Mouse (Mus musculus) CH12.LX (cell line): Measurements from ENCODE around the gene Qars.

ENCODE experiments used
- BHLHE40 ChIP-seq: IDR thresholded peaks from 2 replicates; pipeline ENCODE4 v1.6.1; 2011; ENCODE audit warnings: mild to moderate bottlenecking, low read depth, low read length, improper control_type of control experiment
- CTCF ChIP-seq, 2 experiments: IDR thresholded peaks in 1 of 2; conservative IDR thresholded peaks in 1 of 2; 2 replicates each; pipeline ENCODE4 v1.5.1; 2011 to 2012; ENCODE audit warnings: low read depth in 2 of 2, low read length in 2 of 2, improper control_type of control experiment in 1 of 2, inconsistent platforms in 1 of 2, mild to moderate bottlenecking in 1 of 2, moderate library complexity in 1 of 2
- MAFK ChIP-seq: IDR thresholded peaks from 2 replicates; pipeline ENCODE4 v1.6.1; 2011; ENCODE audit warnings: low read length, improper control_type of control experiment; ENCODE audit not compliant: insufficient replicate concordance
- MAZ ChIP-seq: IDR thresholded peaks from 2 replicates; pipeline ENCODE4 v1.6.1; 2012; ENCODE audit warnings: low read depth, mild to moderate bottlenecking, inconsistent platforms, low read length, improper control_type of control experiment, moderate library complexity
- MEF2A ChIP-seq: IDR thresholded peaks from 2 replicates; pipeline ENCODE4 v1.6.1; 2014; ENCODE audit warnings: low read depth, mild to moderate bottlenecking, inconsistent platforms, low read length, improper control_type of control experiment, borderline replicate concordance
- MXI1 ChIP-seq: IDR thresholded peaks from 2 replicates; pipeline ENCODE4 v1.6.1; 2011; ENCODE audit warnings: mild to moderate bottlenecking, low read depth, low read length, improper control_type of control experiment
- POLR2A ChIP-seq: IDR thresholded peaks from 2 replicates; pipeline ENCODE4 v1.6.1; 2011; ENCODE audit warnings: low read depth, mild to moderate bottlenecking, improper control_type of control experiment, low read length
- RCOR1 ChIP-seq: conservative IDR thresholded peaks from 2 replicates; pipeline ENCODE4 v1.6.1; 2012; ENCODE audit warnings: low read depth, mild to moderate bottlenecking, inconsistent platforms, low read length, improper control_type of control experiment
- USF2 ChIP-seq: conservative IDR thresholded peaks from 2 replicates; pipeline ENCODE4 v1.6.1; 2011; ENCODE audit warnings: low read depth, low read length, improper control_type of control experiment
- ZKSCAN1 ChIP-seq: IDR thresholded peaks from 2 replicates; pipeline ENCODE4 v1.6.1; 2012; ENCODE audit warnings: low read depth, inconsistent platforms, low read length, improper control_type of control experiment, borderline replicate concordance

DNA sequence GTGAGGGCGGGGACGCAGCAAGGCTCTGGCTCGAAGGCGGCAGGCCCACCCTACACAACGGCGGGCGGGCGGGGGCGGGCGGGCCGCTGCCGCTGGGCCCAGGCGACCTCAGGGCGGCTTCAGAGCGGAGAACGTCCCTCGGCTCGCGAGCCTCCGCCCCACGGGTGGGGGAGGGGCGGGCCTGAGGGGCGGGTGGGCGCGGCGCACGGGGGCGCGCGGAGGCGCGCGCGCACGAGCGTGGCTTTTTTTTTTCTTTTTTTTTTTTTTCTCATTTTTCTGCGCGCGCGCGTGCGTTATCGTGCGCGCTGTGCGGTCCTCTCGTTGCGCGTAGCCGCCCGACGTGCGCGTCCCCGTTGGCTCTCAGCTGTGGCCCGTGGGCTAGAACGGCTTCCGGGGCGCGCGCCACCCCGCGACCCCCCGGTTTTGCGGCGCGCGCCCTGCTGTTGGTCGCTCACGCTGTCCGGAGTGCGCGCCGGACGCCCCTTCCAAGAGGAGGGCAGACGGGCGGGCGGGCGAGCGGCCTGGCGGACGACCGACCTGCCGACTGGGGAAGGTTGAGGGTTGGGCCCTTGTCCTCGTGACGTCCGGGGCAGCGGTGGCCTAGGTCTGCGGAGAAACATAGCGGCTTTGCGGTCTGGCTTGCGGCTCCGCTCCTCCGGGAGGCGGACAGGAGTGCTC, 9.9 kb downstream of the Qars start:
- TF ChIP-seq BHLHE40 (peak; percentile 24; the same call in 1 of the 2 replicates), CTCF (conservative IDR thresholded peaks at IDR 0.05 in 1 of 2, IDR thresholded peaks at IDR 0.05 in 1 of 2; ENCODE audit: low read depth in 2 of 2, low read length in 2 of 2) (no peak), POLR2A (no peak), ZKSCAN1 (no peak), RCOR1 (no peak), USF2 (no peak), MEF2A (0 out of 2 replicates have a peak, but pooled peaks have one; percentile 17), MAFK (no peak), MXI1 (no peak), MAZ (no peak; the same call in 1 of the 2 replicates)
